Mouse (Mus musculus): ENCODE measurements around the gene Zfp219.

GRCm38 (mm10) chr14:52005616-52006015 is 14.9 kb downstream of the Zfp219 start:
- TF ChIP-seq CTCF (IDR thresholded peaks at IDR 0.05; ENCODE audit: extremely low read depth, insufficient read depth, low read length) (no peak), POLR2A (IDR thresholded peaks at IDR 0.05; ENCODE audit: extremely low read depth, insufficient read depth, low read length) (no peak)
